Mouse (Mus musculus): ENCODE measurements at regions not wholly inside any gene's neighbourhood (a gene's known extent, or its start where the extent isn't known, plus 50 kb on each side); places are given as distances from the start of the nearest gene placed in this dataset.

DNA sequence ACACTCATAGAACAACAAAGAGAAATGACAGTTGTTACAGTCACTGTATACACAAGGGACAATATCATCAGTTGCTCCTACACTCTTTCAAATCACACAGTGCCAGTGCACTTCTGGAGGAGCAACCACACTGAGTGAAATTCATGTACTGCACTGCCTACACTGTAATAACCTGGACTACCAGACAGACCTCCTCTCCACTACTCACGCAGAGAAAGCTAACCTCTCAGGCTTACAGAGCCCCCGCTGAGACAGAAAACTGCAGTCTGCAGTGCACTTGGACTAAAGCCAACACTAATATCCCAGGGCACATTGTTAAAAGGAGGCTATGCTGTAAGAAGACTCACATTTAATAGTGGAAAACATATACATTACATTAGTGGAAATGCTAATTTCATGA, 81.9 kb upstream of the Pax6 start:
- no peak for DNase-seq (ENCODE audit: low spot score)
- H3K36me3 ChIP-seq = no peaks in the 10 kb centered on the region
- peaks cover 89% of the 10 kb centered on the region for H3K27me3 ChIP-seq (ENCODE audit: low read depth, poor library complexity, severe bottlenecking)
- no peak overlapping the region for H3K27ac ChIP-seq (replicated peaks)
- H3K4me1 ChIP-seq = 0 out of 2 replicates have a peak, but pooled peaks cover 6% of the 10 kb centered on the region
- H3K9me3 ChIP-seq (replicated peaks) = no peaks in the 10 kb centered on the region
- 58% methylated on average over 2 of the region's 2 CpGs for WGBS
- no peak overlapping the region for H3K4me3 ChIP-seq

DNA sequence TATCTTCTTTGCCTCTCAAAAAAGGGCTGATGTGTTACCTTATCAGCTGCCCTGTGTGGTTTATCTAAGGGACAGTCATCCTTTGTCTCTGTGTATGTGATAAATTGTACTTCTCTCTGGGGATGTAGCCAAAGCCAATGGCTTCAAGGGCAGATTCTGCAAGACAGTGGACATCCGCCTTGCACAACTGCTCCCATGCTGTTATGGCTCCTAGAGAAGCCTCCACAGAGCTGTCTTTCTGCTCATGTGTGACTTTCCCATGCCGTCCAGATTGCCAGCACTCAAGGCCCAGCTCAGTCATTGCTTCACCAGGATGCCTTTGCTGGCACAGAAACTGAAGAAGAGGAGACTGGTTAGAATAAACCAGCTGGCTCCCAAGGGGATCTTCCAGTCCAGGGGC, 74.6 kb upstream of the Pax6 start:
- peaks cover 97% of the 10 kb centered on the region for H3K27me3 ChIP-seq (ENCODE audit: low read depth, poor library complexity, severe bottlenecking)
- no peaks in the 10 kb centered on the region for H3K36me3 ChIP-seq
- H3K4me3 ChIP-seq = no peak overlapping the region
- DNase-seq (ENCODE audit: low spot score) = no peak
- 84% methylated on average over 2 of the region's 2 CpGs for WGBS
- H3K9me3 ChIP-seq (replicated peaks) = no peaks in the 10 kb centered on the region
- no peak overlapping the region for H3K27ac ChIP-seq (replicated peaks)
- H3K4me1 ChIP-seq = 0 out of 2 replicates have a peak, but pooled peaks cover 6% of the 10 kb centered on the region

DNA sequence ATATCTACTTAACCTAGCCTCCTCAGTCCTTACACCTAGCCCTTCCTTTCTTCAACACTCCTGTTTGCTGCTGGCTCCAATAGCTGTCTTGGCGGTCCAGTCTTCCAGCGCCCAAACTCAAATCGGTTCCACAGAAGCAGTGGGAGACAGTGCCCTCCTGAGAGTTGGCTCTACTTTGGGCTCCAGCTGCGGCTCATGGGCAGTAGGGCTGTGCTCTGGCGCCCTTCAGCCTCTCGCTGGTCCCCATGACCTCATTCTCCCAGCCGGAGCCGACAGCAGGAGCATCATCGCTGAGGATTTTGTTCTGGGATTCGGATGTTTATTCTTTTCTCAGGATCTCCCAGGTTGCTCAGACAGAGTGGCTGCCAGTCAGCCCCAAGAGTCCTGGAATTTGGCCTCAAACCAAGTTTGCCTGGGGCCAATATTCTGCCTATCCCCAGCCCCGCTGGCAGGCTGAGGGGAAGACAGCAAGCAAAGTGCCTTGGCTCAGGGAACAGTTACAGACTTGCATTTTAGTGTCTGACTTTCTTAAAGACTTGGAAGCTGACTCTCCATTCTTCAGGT, 64.1 kb upstream of the Pax6 start:
- Histone ChIP-seq H3K4me3 (no peak overlapping the region), H3K36me3 (no peaks in the 10 kb centered on the region), H3K4me1 (peaks cover 27% of the 10 kb centered on the region), H3K9me3 (replicated peaks) (no peaks in the 10 kb centered on the region), H3K27ac (replicated peaks) (no peak overlapping the region), H3K27me3 (ENCODE audit: low read depth, poor library complexity, severe bottlenecking) (peaks cover 99% of the 10 kb centered on the region)
- 66% methylated on average over 11 of the region's 11 CpGs for WGBS
- DNase-seq (ENCODE audit: low spot score) = no peak

DNA sequence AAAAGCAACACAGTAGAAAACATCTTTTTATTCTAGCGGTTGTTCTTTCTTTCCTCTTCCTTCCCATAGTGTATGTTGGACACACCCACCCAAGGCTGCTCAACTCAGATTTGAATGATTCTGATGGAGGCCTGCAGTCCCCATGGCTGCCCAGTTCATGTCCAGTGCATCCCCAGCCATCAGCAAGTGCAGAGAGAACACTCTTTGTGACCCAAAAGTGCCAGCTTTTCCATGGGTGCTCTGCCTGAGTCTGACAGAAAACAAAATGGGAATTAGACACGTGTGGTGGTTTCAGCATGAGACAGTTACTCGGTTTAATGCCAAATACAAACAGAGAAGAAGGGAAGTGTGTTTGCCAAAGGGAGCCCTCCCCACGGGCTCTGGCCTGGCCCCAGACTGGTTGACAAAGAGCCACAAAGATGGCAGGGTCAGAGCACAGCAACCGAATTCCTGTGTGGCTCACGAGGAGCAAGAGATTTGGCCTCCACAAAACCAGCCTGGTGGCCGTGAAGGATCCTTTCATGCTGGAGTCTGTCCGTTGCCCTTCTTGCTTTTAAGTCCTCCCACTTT, 60.6 kb upstream of the Pax6 start:
- Histone ChIP-seq H3K27me3 (ENCODE audit: low read depth, poor library complexity, severe bottlenecking) (peaks cover 100% of the 10 kb centered on the region), H3K27ac (replicated peaks) (no peak overlapping the region), H3K9me3 (replicated peaks) (no peaks in the 10 kb centered on the region), H3K36me3 (no peaks in the 10 kb centered on the region), H3K4me3 (no peak overlapping the region), H3K4me1 (peaks cover 52% of the 10 kb centered on the region)
- no peak for DNase-seq (ENCODE audit: low spot score)
- 55% methylated on average over 8 of the region's 8 CpGs for WGBS

DNA sequence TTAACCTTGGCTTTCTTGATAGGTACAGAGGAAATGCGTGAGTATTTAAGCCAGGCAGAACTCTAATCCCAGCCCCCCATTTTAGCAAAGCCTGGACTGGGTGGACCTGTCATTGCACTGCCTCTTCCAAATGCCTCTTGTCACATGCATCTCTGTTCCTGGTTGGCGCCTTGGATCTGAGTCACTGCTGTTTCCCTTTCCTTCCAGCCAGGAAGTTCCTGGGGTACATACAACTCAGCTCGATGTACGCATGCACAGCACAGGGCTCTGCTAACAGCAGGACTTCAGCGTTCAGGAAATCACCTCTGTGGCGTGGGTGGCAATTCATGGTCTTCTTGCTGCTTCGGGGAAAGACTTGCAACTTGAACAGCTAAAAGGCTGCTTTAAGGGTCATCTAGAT, 59.9 kb upstream of the Pax6 start:
- peaks cover 100% of the 10 kb centered on the region for H3K27me3 ChIP-seq (ENCODE audit: low read depth, poor library complexity, severe bottlenecking)
- no peak for DNase-seq (ENCODE audit: low spot score)
- H3K9me3 ChIP-seq (replicated peaks) = no peaks in the 10 kb centered on the region
- peaks cover 58% of the 10 kb centered on the region for H3K4me1 ChIP-seq
- H3K36me3 ChIP-seq = no peaks in the 10 kb centered on the region
- H3K27ac ChIP-seq (replicated peaks) = no peak overlapping the region
- WGBS = 73% methylated on average over 7 of the region's 7 CpGs
- H3K4me3 ChIP-seq = no peak overlapping the region

DNA sequence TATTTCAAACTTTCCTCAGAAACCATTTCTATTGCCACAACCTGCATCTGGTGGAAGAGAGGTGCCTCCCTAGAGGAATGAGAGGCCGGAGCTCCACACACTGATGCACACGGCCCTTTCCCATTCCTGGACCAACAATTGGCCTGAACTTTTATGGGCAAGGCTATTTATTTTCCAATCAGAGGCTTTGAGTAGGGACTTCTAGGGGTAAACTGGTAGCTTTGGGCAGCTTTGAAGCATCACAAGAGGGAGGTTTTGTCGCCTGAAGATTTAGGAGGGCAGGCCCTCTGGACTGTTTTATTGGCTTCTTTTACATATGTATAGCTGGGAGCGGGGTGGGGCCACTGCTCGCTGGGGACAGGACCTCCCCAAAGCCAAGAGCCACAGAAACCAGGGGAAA, 57.7 kb upstream of the Pax6 start:
- no peaks in the 10 kb centered on the region for H3K9me3 ChIP-seq (replicated peaks)
- 37% methylated on average over 5 of the region's 5 CpGs for WGBS
- DNase-seq (ENCODE audit: low spot score) = no peak
- H3K4me1 ChIP-seq = peaks cover 59% of the 10 kb centered on the region
- H3K27ac ChIP-seq (replicated peaks) = peak overlapping the region; percentile 87
- peaks cover 98% of the 10 kb centered on the region for H3K27me3 ChIP-seq (ENCODE audit: low read depth, poor library complexity, severe bottlenecking)
- H3K36me3 ChIP-seq = no peaks in the 10 kb centered on the region
- H3K4me3 ChIP-seq = no peak overlapping the region

DNA sequence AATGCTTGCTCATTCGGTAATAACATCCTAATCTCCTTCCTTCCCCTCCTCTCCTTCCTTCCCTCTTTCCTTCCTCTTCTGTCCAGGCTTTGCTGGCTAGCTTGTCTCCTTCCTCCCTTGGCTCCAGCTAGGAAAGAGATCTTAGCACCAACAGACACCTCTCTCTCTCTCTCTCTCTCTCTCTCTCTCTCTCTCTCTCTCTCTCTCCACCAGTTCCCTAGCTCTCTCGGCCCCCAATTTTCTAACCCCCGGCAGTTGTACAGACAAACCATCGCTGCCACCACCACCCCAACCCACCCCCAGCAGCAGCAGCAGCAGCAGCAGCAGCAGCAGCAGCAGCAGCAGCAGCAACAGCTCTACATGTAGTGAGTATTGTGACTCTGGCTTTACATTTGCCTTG, 57.0 kb upstream of the Pax6 start:
- DNase-seq (ENCODE audit: low spot score) = no peak
- Histone ChIP-seq H3K9me3 (replicated peaks) (no peaks in the 10 kb centered on the region), H3K4me1 (peaks cover 61% of the 10 kb centered on the region), H3K4me3 (peak overlapping the region; percentile 32), H3K36me3 (no peaks in the 10 kb centered on the region), H3K27me3 (ENCODE audit: low read depth, poor library complexity, severe bottlenecking) (peaks cover 95% of the 10 kb centered on the region), H3K27ac (replicated peaks) (peak overlapping the region; percentile 87)
- 10% methylated on average over 4 of the region's 4 CpGs for WGBS

DNA sequence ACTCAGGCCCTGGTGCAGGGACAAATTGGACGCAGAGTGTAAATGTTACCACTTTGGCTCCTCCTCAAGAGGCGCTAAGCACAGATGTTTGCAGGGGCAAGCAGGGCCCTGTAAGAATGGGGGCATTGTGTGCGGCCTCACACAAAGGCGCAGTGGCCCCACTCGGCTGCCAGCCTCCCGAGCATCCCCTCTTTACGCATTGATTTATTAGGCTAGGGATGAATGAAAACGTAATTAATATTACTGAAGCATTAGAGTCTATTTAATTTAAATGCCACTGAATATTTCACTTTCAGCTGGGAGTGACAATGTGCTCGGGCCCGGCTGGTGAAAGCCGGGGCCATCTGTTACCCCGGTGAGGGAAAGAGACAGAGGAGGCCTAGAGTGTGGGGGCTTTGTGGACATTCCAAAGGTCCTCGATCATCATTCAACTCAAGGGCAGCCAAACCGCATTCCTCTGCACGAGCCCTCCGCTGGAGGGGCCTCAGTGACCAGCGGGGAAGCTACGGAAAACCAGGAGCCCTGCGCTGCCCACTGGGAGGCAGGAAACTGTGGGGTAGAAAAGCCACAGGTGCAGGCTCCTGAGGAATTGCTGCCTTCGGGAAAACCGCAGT, 56.5 kb upstream of the Pax6 start:
- peaks cover 64% of the 10 kb centered on the region for H3K4me1 ChIP-seq
- no peaks in the 10 kb centered on the region for H3K36me3 ChIP-seq
- peaks cover 95% of the 10 kb centered on the region for H3K27me3 ChIP-seq (ENCODE audit: low read depth, poor library complexity, severe bottlenecking)
- H3K9me3 ChIP-seq (replicated peaks) = no peaks in the 10 kb centered on the region
- peak overlapping the region; percentile 87 for H3K27ac ChIP-seq (replicated peaks)
- peak; percentile 75 for DNase-seq (ENCODE audit: low spot score)
- WGBS = 3% methylated on average over 21 of the region's 21 CpGs
- peak overlapping the region; percentile 32 for H3K4me3 ChIP-seq

DNA sequence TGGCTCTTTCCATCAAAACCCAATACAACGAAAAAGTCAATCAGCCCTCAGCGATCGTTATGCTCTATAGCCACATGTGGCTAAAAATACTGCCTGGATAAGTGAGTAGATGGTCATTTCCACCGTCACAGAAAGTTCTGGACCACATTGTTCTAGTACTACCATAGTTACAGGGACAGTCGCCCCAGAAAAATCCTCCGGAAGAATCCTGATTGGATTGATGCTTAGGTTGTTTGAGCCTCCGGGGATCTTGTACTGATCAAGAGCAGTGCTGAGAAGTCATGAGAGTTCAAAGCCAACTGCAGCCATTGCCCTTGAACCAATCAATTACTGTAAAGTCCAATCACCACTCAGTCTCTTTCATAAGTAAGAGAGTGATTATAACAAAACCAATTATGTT, 56.0 kb upstream of the Pax6 start:
- peak overlapping the region; percentile 87 for H3K27ac ChIP-seq (replicated peaks)
- 41% methylated on average over 7 of the region's 7 CpGs for WGBS

DNA sequence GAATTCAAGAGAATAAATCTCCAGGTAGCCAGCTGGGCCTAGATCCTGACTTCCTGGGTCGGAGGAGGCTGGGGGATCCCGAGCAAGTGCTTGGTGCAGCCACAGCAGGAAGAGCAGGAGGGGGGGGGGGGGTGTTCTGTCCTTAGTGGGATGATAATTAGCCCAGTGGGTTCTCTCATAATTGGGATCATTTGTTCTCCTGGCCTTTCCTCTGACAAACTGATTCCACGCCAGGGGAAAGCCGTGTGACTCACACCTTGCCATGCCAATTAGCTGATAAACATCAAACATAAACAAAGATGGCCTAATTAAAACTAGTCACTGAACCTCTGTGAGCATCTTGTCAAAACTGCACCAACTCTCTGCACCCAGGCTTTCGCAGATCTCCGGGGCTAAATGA, 55.5 kb upstream of the Pax6 start:
- DNase-seq (ENCODE audit: low spot score) = no peak
- Histone ChIP-seq H3K4me3 (no peak overlapping the region), H3K4me1 (peaks cover 57% of the 10 kb centered on the region), H3K27me3 (ENCODE audit: low read depth, poor library complexity, severe bottlenecking) (peaks cover 95% of the 10 kb centered on the region), H3K27ac (replicated peaks) (no peak overlapping the region), H3K36me3 (no peaks in the 10 kb centered on the region), H3K9me3 (replicated peaks) (no peaks in the 10 kb centered on the region)
- 76% methylated on average over 6 of the region's 6 CpGs for WGBS

More for the DNA sequence above, 56.0 kb upstream of the Pax6 start:
- no peaks in the 10 kb centered on the region for H3K9me3 ChIP-seq (replicated peaks)
- peaks cover 63% of the 10 kb centered on the region for H3K4me1 ChIP-seq
- peak overlapping the region; percentile 32 for H3K4me3 ChIP-seq
- no peaks in the 10 kb centered on the region for H3K36me3 ChIP-seq
- peaks cover 95% of the 10 kb centered on the region for H3K27me3 ChIP-seq (ENCODE audit: low read depth, poor library complexity, severe bottlenecking)
- DNase-seq (ENCODE audit: low spot score) = no peak

DNA sequence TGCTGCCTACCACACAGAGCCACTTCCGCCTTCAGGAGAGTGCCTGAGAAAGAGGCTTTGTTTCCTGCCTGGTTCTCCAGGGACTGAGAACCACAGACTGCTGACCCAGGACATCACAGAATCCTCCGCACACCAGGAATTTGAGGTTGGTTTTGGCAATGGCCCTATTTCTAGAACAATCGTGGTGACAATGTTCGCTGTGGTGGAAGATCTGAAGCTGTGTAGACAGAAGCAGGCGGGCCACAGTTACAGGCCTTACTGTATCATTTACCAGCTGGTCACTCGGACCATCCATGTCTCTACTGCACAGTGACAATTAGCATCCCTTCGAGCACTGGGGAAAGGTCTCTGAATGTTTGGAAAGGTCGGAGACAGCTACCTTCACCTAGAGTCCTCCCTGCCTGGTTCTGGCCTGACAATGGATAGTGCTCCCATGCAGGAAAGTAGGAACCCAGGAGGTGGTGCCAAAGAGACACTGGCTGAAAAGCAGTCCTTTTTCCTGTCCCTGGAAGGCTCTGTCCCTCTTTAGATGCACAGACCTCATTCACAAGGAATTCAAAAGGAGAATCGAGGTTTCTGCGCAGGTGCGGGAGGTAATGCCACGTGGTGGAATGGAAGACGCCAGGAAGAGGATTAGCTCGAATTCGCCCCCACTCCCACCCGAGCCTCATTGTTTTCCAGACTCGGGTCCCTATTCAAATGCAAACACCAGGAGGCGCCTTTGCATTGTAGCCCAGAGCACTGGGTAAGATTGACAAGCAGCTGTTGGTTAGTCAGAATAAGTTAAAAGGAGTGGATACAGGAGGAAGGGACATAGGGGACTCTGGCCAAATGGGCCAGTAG, 52.6 kb upstream of the Pax6 start:
- DNase-seq (ENCODE audit: low spot score) = peak; percentile 79
- Histone ChIP-seq H3K4me1 (peaks cover 45% of the 10 kb centered on the region), H3K27me3 (ENCODE audit: low read depth, poor library complexity, severe bottlenecking) (peaks cover 72% of the 10 kb centered on the region), H3K4me3 (peak overlapping the region; percentile 24; the same call in 1 of the 2 replicates), H3K36me3 (no peaks in the 10 kb centered on the region), H3K9me3 (replicated peaks) (no peaks in the 10 kb centered on the region), H3K27ac (replicated peaks) (peak overlapping the region; percentile 79)
- WGBS = 26% methylated on average over 18 of the region's 18 CpGs

All from midbrain, embryonic 10.5 days (tissue).